Mouse (Mus musculus): ENCODE measurements around the gene Pigh. TPM values are rescaled to one million over a fixed set of nuclear protein-coding genes. Genes with fewer than 3 reads are reported as not detected.

Pigh gene
- 1 to 10 TPM; 8.3 to 9.6 TPM for total RNA-seq (2021)
- long read RNA-seq, experiment 1, transcript Pigh-203 (3 exons, 2,868 nt) = minor isoform, 6 of 21 reads
- long read RNA-seq, experiment 1, transcript Pigh-201 (4 exons, 2,339 nt) = major isoform, 13 of 21 reads
- long read RNA-seq, experiment 1, partial matches to known transcripts = 0 of 21 reads
- long read RNA-seq, experiment 1, other reads (novel, unspliced or antisense) = 2 of 21 reads
- long read RNA-seq, experiment 2, transcript Pigh-203 (3 exons, 2,868 nt) = minor isoform, 6 of 14 reads
- long read RNA-seq, experiment 2, transcript Pigh-201 (4 exons, 2,339 nt) = major isoform, 7 of 14 reads
- long read RNA-seq, experiment 2, partial matches to known transcripts = 0 of 14 reads
- long read RNA-seq, experiment 2, other reads (novel, unspliced or antisense) = 1 of 14 reads

- peak; percentile 81 to 89 for DNase-seq (ENCODE audit: low spot score in 2 of 2)
These were observed at the start of gene Pigh for GRCm38 (mm10) chr12:79089182-79089812. Gene Pigh (minus strand): TSS chr12:79089651.

GRCm38 (mm10) chr12:79138999-79139398 is 49.5 kb upstream of the Pigh start:
- no peak for DNase-seq (ENCODE audit: low spot score in 2 of 2)

- DNase-seq (ENCODE audit: low spot score in 2 of 2) = no peak
These were observed 47.5 kb upstream of the Pigh start for GRCm38 (mm10) chr12:79136949-79137348.

- peak in 1 of 2 experiments; percentile 4 for DNase-seq (ENCODE audit: low spot score in 2 of 2)
These were observed 45.7 kb upstream of the Pigh start for GRCm38 (mm10) chr12:79135105-79135504.

- DNase-seq (ENCODE audit: low spot score in 2 of 2) = peak in 1 of 2 experiments; percentile 23
These were observed 45.2 kb upstream of the Pigh start for GRCm38 (mm10) chr12:79134676-79135075.

- no peak for DNase-seq (ENCODE audit: low spot score in 2 of 2)
These were observed 42.4 kb upstream of the Pigh start for GRCm38 (mm10) chr12:79131706-79132460.

GRCm38 (mm10) chr12:79131178-79131675 is 41.8 kb upstream of the Pigh start:
- no peak for DNase-seq (ENCODE audit: low spot score in 2 of 2)

- DNase-seq (ENCODE audit: low spot score in 2 of 2) = peak; percentile 72 to 74
These were observed 41.1 kb upstream of the Pigh start, which contains the start of gene Arg2 for GRCm38 (mm10) chr12:79130299-79131177. Gene Arg2 (plus strand): TSS chr12:79130777.

- DNase-seq (ENCODE audit: low spot score in 2 of 2) = no peak
These were observed 33.4 kb upstream of the Pigh start for GRCm38 (mm10) chr12:79122820-79123219.

- DNase-seq (ENCODE audit: low spot score in 2 of 2) = no peak
These were observed 29.5 kb upstream of the Pigh start for GRCm38 (mm10) chr12:79118991-79119390.

GRCm38 (mm10) chr12:79105312-79105711 is 15.9 kb upstream of the Pigh start:
- DNase-seq (ENCODE audit: low spot score in 2 of 2) = no peak

- DNase-seq (ENCODE audit: low spot score in 2 of 2) = no peak
These were observed 15.1 kb upstream of the Pigh start for GRCm38 (mm10) chr12:79104544-79104943.

GRCm38 (mm10) chr12:79103773-79104172 is 14.3 kb upstream of the Pigh start:
- no peak for DNase-seq (ENCODE audit: low spot score in 2 of 2)

GRCm38 (mm10) chr12:79097106-79097752 is 7.8 kb upstream of the Pigh start:
- peak; percentile 27 to 40 for DNase-seq (ENCODE audit: low spot score in 2 of 2)

GRCm38 (mm10) chr12:79092569-79092968 is 3.1 kb upstream of the Pigh start:
- peak; percentile 28 to 61 for DNase-seq (ENCODE audit: low spot score in 2 of 2)

GRCm38 (mm10) chr12:79073362-79073761 is 16.1 kb downstream of the Pigh start:
- no peak for DNase-seq (ENCODE audit: low spot score in 2 of 2)

GRCm38 (mm10) chr12:79072576-79072975 is 16.9 kb downstream of the Pigh start:
- no peak for DNase-seq (ENCODE audit: low spot score in 2 of 2)

GRCm38 (mm10) chr12:79070736-79071333 is 18.6 kb downstream of the Pigh start:
- DNase-seq (ENCODE audit: low spot score in 2 of 2) = no peak

- DNase-seq (ENCODE audit: low spot score in 2 of 2) = no peak
These were observed 19.5 kb downstream of the Pigh start for GRCm38 (mm10) chr12:79069916-79070315.
